Mouse (Mus musculus): ENCODE measurements around the gene Ctcfl. TPM values are rescaled to one million over a fixed set of nuclear protein-coding genes. Genes with fewer than 3 reads are reported as not detected.

Ctcfl gene
- polyA plus RNA-seq, 1 experiment from 2014 or later, result 0.15 TPM

GRCm38 (mm10) chr2:173053846-173054245 is 65.5 kb downstream of the Ctcfl start:
- H3K27ac ChIP-seq, result no peak overlapping the region
- H3K9me3 ChIP-seq, result no peaks in the 10 kb centered on the region
- H3K4me2 ChIP-seq (replicated peaks), result no peak overlapping the region
- WGBS, result 71% methylated on average over 6 of the region's 6 CpGs
- H3K9ac ChIP-seq, result no peak overlapping the region
- H3K4me3 ChIP-seq, result no peak overlapping the region
- H3K4me1 ChIP-seq, result peaks cover 6% of the 10 kb centered on the region; the same call in 1 of the 2 replicates
- no peaks in the 10 kb centered on the region for H3K27me3 ChIP-seq
- ATAC-seq (ENCODE audit: low FRiP score, low read depth), result no peak
- H3K36me3 ChIP-seq, result no peaks in the 10 kb centered on the region

- H3K27ac ChIP-seq, result no peak overlapping the region
- no peak overlapping the region for H3K4me2 ChIP-seq (replicated peaks)
- H3K4me3 ChIP-seq, result no peak overlapping the region
- H3K36me3 ChIP-seq, result no peaks in the 10 kb centered on the region
- H3K4me1 ChIP-seq, result peaks cover 6% of the 10 kb centered on the region; the same call in 1 of the 2 replicates
- ATAC-seq (ENCODE audit: low FRiP score, low read depth), result no peak
- no peaks in the 10 kb centered on the region for H3K27me3 ChIP-seq
- H3K9me3 ChIP-seq, result no peaks in the 10 kb centered on the region
- 89% methylated on average over 8 of the region's 8 CpGs for WGBS
- H3K9ac ChIP-seq, result no peak overlapping the region
Measured at GRCm38 (mm10) chr2:173052881-173053280, 66.4 kb downstream of the Ctcfl start.

- Histone ChIP-seq H3K9ac (no peak overlapping the region), H3K36me3 (no peaks in the 10 kb centered on the region), H3K27ac (no peak overlapping the region), H3K4me2 (replicated peaks) (no peak overlapping the region), H3K27me3 (no peaks in the 10 kb centered on the region), H3K4me3 (no peak overlapping the region), H3K9me3 (no peaks in the 10 kb centered on the region), H3K4me1 (peaks cover 6% of the 10 kb centered on the region; the same call in 1 of the 2 replicates)
- WGBS, result 45% methylated on average over 8 of the region's 8 CpGs
- ATAC-seq (ENCODE audit: low FRiP score, low read depth), result no peak
Measured at GRCm38 (mm10) chr2:173050604-173051382, 68.5 kb downstream of the Ctcfl start.

- no peak overlapping the region for H3K4me2 ChIP-seq (replicated peaks)
- no peaks in the 10 kb centered on the region for H3K9me3 ChIP-seq
- no peaks in the 10 kb centered on the region for H3K27me3 ChIP-seq
- H3K27ac ChIP-seq, result no peak overlapping the region
- H3K4me3 ChIP-seq, result no peak overlapping the region
- 42% methylated on average over 6 of the region's 6 CpGs for WGBS
- H3K36me3 ChIP-seq, result no peaks in the 10 kb centered on the region
- H3K9ac ChIP-seq, result no peak overlapping the region
- peaks cover 6% of the 10 kb centered on the region; the same call in 1 of the 2 replicates for H3K4me1 ChIP-seq
- no peak for ATAC-seq (ENCODE audit: low FRiP score, low read depth)
Measured at GRCm38 (mm10) chr2:173049817-173050216, 69.5 kb downstream of the Ctcfl start.

- H3K4me3 ChIP-seq, result no peak overlapping the region
- peaks cover 6% of the 10 kb centered on the region; the same call in 1 of the 2 replicates for H3K4me1 ChIP-seq
- ATAC-seq (ENCODE audit: low FRiP score, low read depth), result no peak
- no peaks in the 10 kb centered on the region for H3K9me3 ChIP-seq
- no peak overlapping the region for H3K27ac ChIP-seq
- no peak overlapping the region for H3K9ac ChIP-seq
- no peak overlapping the region for H3K4me2 ChIP-seq (replicated peaks)
- no peaks in the 10 kb centered on the region for H3K27me3 ChIP-seq
- WGBS, result 75% methylated on average over 3 of the region's 3 CpGs
- no peaks in the 10 kb centered on the region for H3K36me3 ChIP-seq
Measured at GRCm38 (mm10) chr2:173049231-173049630, 70.1 kb downstream of the Ctcfl start.

DNA sequence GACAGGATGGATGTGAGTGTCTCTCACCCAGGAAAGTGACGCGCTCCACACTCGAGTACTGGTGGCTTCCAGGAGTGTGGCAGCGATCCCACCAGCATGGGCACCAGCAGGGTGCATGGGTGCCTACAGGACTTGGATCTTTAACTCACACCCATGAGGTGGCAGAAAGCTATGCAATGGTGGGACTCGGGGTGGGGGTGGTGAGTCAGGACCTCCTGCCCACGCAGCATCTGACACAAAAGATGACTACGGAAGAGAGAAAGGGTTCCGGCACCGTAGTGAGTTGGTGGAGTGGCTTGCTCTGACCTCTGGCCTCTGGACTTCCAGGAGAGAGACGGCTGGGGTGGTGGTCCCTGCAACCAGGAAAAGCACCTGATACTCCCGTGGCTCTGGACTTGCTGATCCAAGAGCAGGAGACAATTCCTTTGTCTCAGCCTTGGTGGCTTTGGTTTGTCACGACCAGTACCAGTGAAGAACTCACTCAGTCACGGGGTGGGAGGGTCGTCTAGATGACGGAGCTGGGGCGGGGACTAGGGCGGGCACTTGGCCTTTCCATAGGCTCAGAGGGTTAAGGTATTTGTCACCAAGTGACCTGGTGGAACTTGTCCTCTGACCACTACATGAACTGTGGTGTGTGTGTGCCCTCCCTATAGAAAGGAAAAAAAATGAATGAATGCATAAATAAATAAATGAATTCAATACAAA is 71.1 kb downstream of the Ctcfl start:
- H3K9me3 ChIP-seq, result no peaks in the 10 kb centered on the region

GRCm38 (mm10) chr2:173047471-173047870 is 71.9 kb downstream of the Ctcfl start:
- H3K4me1 ChIP-seq, result peaks cover 6% of the 10 kb centered on the region; the same call in 1 of the 2 replicates
- no peak overlapping the region for H3K9ac ChIP-seq
- no peak for ATAC-seq (ENCODE audit: low FRiP score, low read depth)
- H3K36me3 ChIP-seq, result no peaks in the 10 kb centered on the region
- no peak overlapping the region for H3K4me3 ChIP-seq
- 72% methylated on average over 5 of the region's 5 CpGs for WGBS
- no peak overlapping the region for H3K27ac ChIP-seq
- no peak overlapping the region for H3K4me2 ChIP-seq (replicated peaks)
- H3K27me3 ChIP-seq, result no peaks in the 10 kb centered on the region
- H3K9me3 ChIP-seq, result no peaks in the 10 kb centered on the region

More for the DNA sequence above, 71.1 kb downstream of the Ctcfl start:
- no peaks in the 10 kb centered on the region for H3K27me3 ChIP-seq
- no peak overlapping the region for H3K9ac ChIP-seq
- 64% methylated on average over 17 of the region's 17 CpGs for WGBS
- no peak overlapping the region for H3K4me2 ChIP-seq (replicated peaks)
- H3K27ac ChIP-seq, result no peak overlapping the region
- H3K36me3 ChIP-seq, result no peaks in the 10 kb centered on the region
- no peak for ATAC-seq (ENCODE audit: low FRiP score, low read depth)
- no peak overlapping the region for H3K4me3 ChIP-seq
- peaks cover 6% of the 10 kb centered on the region; the same call in 1 of the 2 replicates for H3K4me1 ChIP-seq

DNA sequence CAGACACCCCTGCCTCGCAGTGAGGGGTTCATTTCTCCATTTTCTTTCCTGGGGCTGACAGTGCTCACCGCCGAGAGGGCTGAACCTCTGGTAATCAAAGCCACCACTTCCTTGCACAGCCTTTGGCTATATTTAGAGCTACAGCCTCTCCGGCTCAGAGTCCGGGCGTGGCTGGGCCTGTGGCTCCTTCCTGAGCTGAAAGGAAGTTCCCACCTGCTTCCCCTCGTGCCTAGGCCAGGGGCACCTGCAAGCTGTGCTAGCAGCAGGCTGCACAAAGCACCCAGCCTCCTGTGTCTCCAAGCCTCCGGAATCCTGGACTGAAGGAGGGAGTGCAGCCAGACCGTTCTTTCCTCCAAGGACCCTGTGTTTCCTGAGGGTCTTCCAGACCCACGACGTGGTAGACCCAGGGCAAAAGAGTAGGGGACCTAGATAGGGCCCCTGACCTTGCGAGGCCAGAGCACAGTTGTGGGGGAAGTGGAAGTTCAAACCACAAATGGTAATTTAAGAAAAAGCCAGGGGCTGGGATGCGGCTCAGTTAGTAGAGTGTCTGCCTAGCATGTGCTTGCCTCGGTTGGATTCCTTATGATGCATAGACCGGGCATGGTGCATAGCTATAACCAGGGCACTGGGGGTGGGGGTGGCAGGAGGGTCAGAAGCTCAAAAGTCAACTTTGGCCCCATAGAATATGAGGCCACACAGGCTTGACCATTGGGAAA is 72.6 kb downstream of the Ctcfl start:
- Histone ChIP-seq H3K9me3 (no peaks in the 10 kb centered on the region), H3K4me2 (replicated peaks) (no peak overlapping the region), H3K36me3 (no peaks in the 10 kb centered on the region), H3K4me1 (peaks cover 6% of the 10 kb centered on the region; the same call in 1 of the 2 replicates), H3K9ac (no peak overlapping the region), H3K27ac (no peak overlapping the region), H3K27me3 (no peaks in the 10 kb centered on the region), H3K4me3 (no peak overlapping the region)
- 65% methylated on average over 15 of the region's 15 CpGs for WGBS
- ATAC-seq (ENCODE audit: low FRiP score, low read depth), result no peak

DNA sequence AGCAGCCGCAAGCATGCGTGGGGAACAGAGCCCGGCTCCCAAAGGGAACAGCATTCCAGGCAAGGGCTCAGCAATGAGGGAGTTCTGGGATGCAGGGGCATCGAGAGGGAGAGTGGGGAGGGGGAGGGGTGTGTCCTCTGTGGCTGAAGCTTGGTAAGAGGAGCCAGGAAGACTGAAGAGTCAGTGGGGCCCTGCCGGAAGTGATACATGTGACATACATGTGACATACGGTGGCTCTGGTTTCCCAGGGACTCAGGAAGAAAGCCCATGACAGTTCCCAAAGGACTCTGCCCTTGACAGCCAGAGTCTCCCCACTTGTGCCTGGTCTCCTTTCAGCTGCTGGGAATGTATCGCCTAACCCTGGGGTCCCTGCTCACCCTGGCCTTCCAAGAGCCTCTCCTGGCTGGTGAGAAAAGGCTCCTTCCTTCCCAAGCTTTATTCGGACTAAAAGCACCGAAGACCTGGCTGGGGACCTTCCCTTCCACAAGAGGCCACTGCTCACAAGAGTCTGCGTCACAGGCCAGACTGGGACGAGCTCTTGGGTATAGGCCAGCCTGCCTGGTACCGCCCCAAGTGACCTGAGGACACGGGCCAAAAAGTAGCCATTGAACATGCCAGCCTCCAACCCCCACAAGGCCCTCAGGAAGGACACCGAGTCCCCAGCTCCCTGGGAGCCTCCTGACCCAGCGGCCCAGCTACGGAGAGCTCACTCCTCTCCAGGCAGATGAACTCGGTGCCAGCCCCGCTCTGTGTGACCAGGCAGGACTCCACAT is 74.9 kb downstream of the Ctcfl start:
- 79% methylated on average over 18 of the region's 18 CpGs for WGBS
- no peaks in the 10 kb centered on the region for H3K27me3 ChIP-seq
- no peak overlapping the region for H3K27ac ChIP-seq
- H3K4me2 ChIP-seq (replicated peaks), result no peak overlapping the region
- H3K9ac ChIP-seq, result no peak overlapping the region
- H3K36me3 ChIP-seq, result no peaks in the 10 kb centered on the region
- no peaks in the 10 kb centered on the region for H3K9me3 ChIP-seq
- no peak for ATAC-seq (ENCODE audit: low FRiP score, low read depth)
- H3K4me3 ChIP-seq, result no peak overlapping the region
- H3K4me1 ChIP-seq, result no peaks in the 10 kb centered on the region

Measured in limb, embryonic 13.5 days (tissue).